Comparison of ENCODE assay signal across 26 mouse cellular contexts in genomic region chr1:156635148-156635547, GRCm38 (mm10).
"Had no signal": no experiment of that assay in that cellular context is flagged by ENCODE, and none has a peak within 500 bp of the region (broad histone marks: within the 10 kb centered on the region; RNA-seq: fewer than 3 reads in every experiment).

No protein-coding gene starts in this region.

- H3K9ac ChIP-seq: heart, embryonic 13.5 days; heart, embryonic 15.5 days; hindbrain, embryonic 13.5 days; hindbrain, embryonic 15.5 days; kidney, embryonic 15.5 days; limb, embryonic 13.5 days; limb, embryonic 15.5 days; liver, embryonic 12.5 days; liver, embryonic 14.5 days had no signal

- H3K27ac ChIP-seq: heart, adult 2 months; heart, embryonic 13.5 days; heart, embryonic 15.5 days; hindbrain, embryonic 13.5 days; hindbrain, embryonic 15.5 days; hindbrain, postnatal 0 days; kidney, embryonic 15.5 days; kidney, postnatal 0 days; limb, embryonic 13.5 days; limb, embryonic 15.5 days; liver, embryonic 12.5 days; liver, embryonic 14.5 days had no signal

- H3K4me2 ChIP-seq: heart, embryonic 11.5 days; heart, embryonic 13.5 days; heart, embryonic 15.5 days; hindbrain, embryonic 13.5 days; hindbrain, embryonic 15.5 days; kidney, embryonic 15.5 days; limb, embryonic 13.5 days; limb, embryonic 15.5 days; liver, embryonic 12.5 days had no signal

- H3K4me3 ChIP-seq: heart, adult 2 months; heart, embryonic 13.5 days; heart, embryonic 15.5 days; hindbrain, embryonic 13.5 days; hindbrain, embryonic 15.5 days; kidney, embryonic 15.5 days; limb, embryonic 13.5 days; limb, embryonic 15.5 days; liver, embryonic 12.5 days had no signal

- DNase-seq: gastrocnemius, postnatal 14 days; gastrocnemius, postnatal 36 days; heart, adult 2 months; heart, postnatal 14 days; heart, postnatal 36 days; kidney, adult 11 months; kidney, adult 2 months; kidney, adult 9 months; kidney, postnatal 14 days; kidney, postnatal 36 days; layer of hippocampus, adult 9-11 months; layer of hippocampus, postnatal 36 days; left cerebral cortex, postnatal 4 days had no signal

- ATAC-seq: hindbrain, postnatal 0 days; intestine, embryonic 16.5 days; liver, embryonic 12.5 days had no signal

- H3K4me1 ChIP-seq: heart, embryonic 13.5 days; heart, embryonic 15.5 days; hindbrain, embryonic 13.5 days; hindbrain, embryonic 15.5 days; kidney, embryonic 15.5 days; limb, embryonic 13.5 days; limb, embryonic 15.5 days; liver, embryonic 12.5 days had no signal

- H3K9me3 ChIP-seq: heart, embryonic 15.5 days; hindbrain, embryonic 13.5 days; hindbrain, embryonic 15.5 days; kidney, embryonic 15.5 days; limb, embryonic 15.5 days; liver, embryonic 12.5 days had no signal

- H3K27me3 ChIP-seq: heart, embryonic 13.5 days; heart, embryonic 15.5 days; hindbrain, embryonic 13.5 days; hindbrain, embryonic 15.5 days; kidney, embryonic 15.5 days; limb, embryonic 13.5 days; limb, embryonic 15.5 days; liver, embryonic 12.5 days had no signal
